ENCODE assay signal across 9 mouse cellular contexts in genomic region chr4:103875564-103875963, GRCm38 (mm10).
DNase-seq lines count a peak whose midpoint lies in the region; ATAC-seq and TF ChIP-seq lines count a peak whose summit lies in the region.
"Had no signal": no experiment of that assay in that cellular context is flagged by ENCODE, and none has a peak within 500 bp of the region (broad histone marks: within the 10 kb centered on the region; RNA-seq: fewer than 3 reads in every experiment).

No protein-coding gene starts in this region.

- TF ChIP-seq POLR2A in MEL (IDR thresholded peaks at IDR 0.05; ENCODE audit: control insufficient read depth in 1 of 2, insufficient read depth in 1 of 2, low read depth in 1 of 2, low read length in 2 of 2, poor library complexity in 1 of 2): no peak

- H3K4me1 ChIP-seq in kidney, embryonic 16.5 days (ENCODE audit: insufficient read depth, low read length): no peaks in the 10 kb centered on the region
- no peaks in the 10 kb centered on the region for H3K4me1 ChIP-seq in MEL (ENCODE audit: control insufficient read depth in 1 of 2, insufficient read depth in 2 of 2, low read length in 2 of 2)
- H3K4me1 ChIP-seq: heart, embryonic 13.5 days had no signal

- H3K27ac ChIP-seq in kidney, embryonic 16.5 days (ENCODE audit: low read length): no peak overlapping the region
- H3K27ac ChIP-seq in MEL (ENCODE audit: control insufficient read depth, low read depth, low read length): no peak overlapping the region
- H3K27ac ChIP-seq: heart, embryonic 13.5 days had no signal

- TF ChIP-seq RAD21 in MEL (IDR thresholded peaks at IDR 0.05; ENCODE audit: low read depth, low read length): no peak

- H3K36me3 ChIP-seq in kidney, embryonic 16.5 days (ENCODE audit: insufficient read depth, low read length): no peaks in the 10 kb centered on the region
- no peaks in the 10 kb centered on the region for H3K36me3 ChIP-seq in MEL (ENCODE audit: control insufficient read depth in 1 of 2, insufficient read depth in 2 of 2, low read length in 2 of 2)
- H3K36me3 ChIP-seq: heart, embryonic 13.5 days had no signal

- intact Hi-C loops in left cerebral cortex, postnatal 4 days (cut with DNase I): no loop called here

- no peaks in the 10 kb centered on the region for H3K27me3 ChIP-seq in kidney, embryonic 16.5 days (ENCODE audit: insufficient read depth, low read length)
- no peaks in the 10 kb centered on the region for H3K27me3 ChIP-seq in MEL (ENCODE audit: control insufficient read depth in 1 of 2, insufficient read depth in 2 of 2, low read length in 2 of 2)
- H3K27me3 ChIP-seq: heart, embryonic 13.5 days had no signal

- H3K4me2 ChIP-seq in kidney, embryonic 16.5 days (replicated peaks; ENCODE audit: low read depth, low read length): no peak overlapping the region
- H3K4me2 ChIP-seq: heart, embryonic 13.5 days had no signal

- H3K79me2 ChIP-seq in MEL (ENCODE audit: control insufficient read depth, insufficient read depth, low read length, poor library complexity): no peaks in the 10 kb centered on the region

- peak; percentile 3 for DNase-seq in kidney, adult 11 months
- DNase-seq in 3T3-L1 (ENCODE audit: low read depth, low spot score) (peak; percentile 12), MEL (ENCODE audit: low read depth, low spot score) (peak; percentile 15)
- peak; percentile 46 for DNase-seq in hindlimb bud, embryonic 11.5 days (ENCODE audit: extremely low spot score, low read depth, low spot score)
- no peak for DNase-seq in frontal cortex, postnatal 10 days (ENCODE audit: low spot score in 2 of 2)
- DNase-seq in frontal cortex, postnatal 25 days (ENCODE audit: low spot score in 2 of 2): no peak
- DNase-seq in left cerebral cortex, postnatal 4 days: no peak

- TF ChIP-seq EP300 in MEL (IDR thresholded peaks at IDR 0.05; ENCODE audit: low read depth in 1 of 2, low read length in 2 of 2): no peak

- H3K9ac ChIP-seq in kidney, embryonic 16.5 days (replicated peaks; ENCODE audit: low read length): no peak overlapping the region
- no peak overlapping the region for H3K9ac ChIP-seq in MEL (ENCODE audit: control insufficient read depth, low read depth, low read length, poor library complexity, severe bottlenecking)
- H3K9ac ChIP-seq: heart, embryonic 13.5 days had no signal

- 12% methylated on average over 3 of the region's 3 CpGs for WGBS in kidney, embryonic 16.5 days

- no peak overlapping the region for H3K4me3 ChIP-seq in kidney, embryonic 16.5 days (ENCODE audit: low read length)
- H3K4me3 ChIP-seq in MEL (ENCODE audit: control insufficient read depth in 1 of 2, insufficient read depth in 1 of 2, low read depth in 2 of 2, low read length in 2 of 2): no peak overlapping the region
- H3K4me3 ChIP-seq: heart, embryonic 13.5 days had no signal

- no peak for TF ChIP-seq CTCF in MEL (IDR thresholded peaks at IDR 0.05 in 2 of 3, conservative IDR thresholded peaks at IDR 0.05 in 1 of 3; ENCODE audit: control insufficient read depth in 1 of 3, insufficient read depth in 1 of 3, low read depth in 2 of 3, low read length in 3 of 3, poor library complexity in 1 of 3, severe bottlenecking in 1 of 3)

- no peak for ATAC-seq in kidney, embryonic 16.5 days (ENCODE audit: low FRiP score, low TSS enrichment)

- H3K9me3 ChIP-seq in kidney, embryonic 16.5 days (ENCODE audit: low read length): no peaks in the 10 kb centered on the region
- no peaks in the 10 kb centered on the region for H3K9me3 ChIP-seq in MEL (replicated peaks; ENCODE audit: insufficient read depth, low read length)
- H3K9me3 ChIP-seq: heart, embryonic 13.5 days had no signal

TF ChIP-seq in MEL, 35 proteins besides CTCF, POLR2A, EP300 and RAD21:
- TF ChIP-seq ETS1 (IDR thresholded peaks at IDR 0.05; ENCODE audit: low read depth, low read length) (no peak), KAT2A (conservative IDR thresholded peaks at IDR 0.05; ENCODE audit: low read depth, low read length) (no peak), SMC3 (IDR thresholded peaks at IDR 0.05; ENCODE audit: low read depth, low read length) (no peak), NELFE (IDR thresholded peaks at IDR 0.05; ENCODE audit: low read depth, low read length) (no peak), UBTF (IDR thresholded peaks at IDR 0.05; ENCODE audit: borderline replicate concordance, insufficient read depth, low read depth, low read length) (no peak), CHD1 (IDR thresholded peaks at IDR 0.05; ENCODE audit: low read depth, low read length) (no peak), NRF1 (IDR thresholded peaks at IDR 0.05; ENCODE audit: insufficient read depth, low read depth, low read length, poor library complexity, severe bottlenecking) (no peak), ELF1 (IDR thresholded peaks at IDR 0.05; ENCODE audit: low read depth, low read length) (no peak)

Comparison
In these comparisons a context has a peak if more than half of its experiments do, and no peak if none do; other contexts are left out.
1. DNase-seq: peak in kidney, adult 11 months (single experiment), 3T3-L1 (single experiment), MEL (single experiment) and hindlimb bud, embryonic 11.5 days (single experiment); none in frontal cortex, postnatal 10 days (0 of 2), frontal cortex, postnatal 25 days (0 of 2) and left cerebral cortex, postnatal 4 days (single experiment).